Mouse (Mus musculus) heart, adult 11 months (tissue): ENCODE measurements at regions not wholly inside any gene's neighbourhood (a gene's known extent, or its start where the extent isn't known, plus 50 kb on each side); places are given as distances from the start of the nearest gene placed in this dataset.
"Not testable (repeated sequence)": the region's sequence is repeated elsewhere in the genome, so short reads cannot be mapped to it uniquely, and the experiment has no call there.

Experiments
- DNase-seq: peaks from one replicate; pipeline ENCODE4 v3.0.0; 2022

- DNase-seq: not testable (repeated sequence)
Measured at GRCm38 (mm10) chr12:14242720-14243119, 90.9 kb upstream of the Fam84a start.

GRCm38 (mm10) chr12:14237699-14238098 is 85.8 kb upstream of the Fam84a start:
- DNase-seq: no peak

- DNase-seq: no peak
Measured at GRCm38 (mm10) chr12:14235351-14235750, 83.5 kb upstream of the Fam84a start.

- no peak for DNase-seq
Measured at GRCm38 (mm10) chr12:14212618-14213017, 60.8 kb upstream of the Fam84a start.

GRCm38 (mm10) chr12:14209881-14210280 is 58.0 kb upstream of the Fam84a start:
- DNase-seq: no peak

- DNase-seq: no peak
Measured at GRCm38 (mm10) chr12:14207288-14207687, 55.4 kb upstream of the Fam84a start.

GRCm38 (mm10) chr12:14204491-14204890 is 52.6 kb upstream of the Fam84a start:
- no peak for DNase-seq
